Mouse (Mus musculus) cerebellum, adult 2 months (tissue): ENCODE results near the gene Snd1. TPM values are rescaled to one million over a fixed set of nuclear protein-coding genes. Genes with fewer than 3 reads are reported as not detected.

Source experiments
- DNase-seq, 2 experiments: peaks; one replicate each; pipeline ENCODE4 v3.0.0; 2021
- H3K27ac ChIP-seq: fragments of 200-500 bp; 2 replicates; pipeline ENCODE4 v1.5.1; 2012; ENCODE audit warnings: low read length, control low read depth, inconsistent platforms; ENCODE audit not compliant: insufficient read depth
- H3K27me3 ChIP-seq: fragments of 200-500 bp; 2 replicates; pipeline ENCODE4 v1.6.1; 2012; ENCODE audit warnings: inconsistent platforms, mild to moderate bottlenecking, low read length, moderate library complexity; ENCODE audit not compliant: control insufficient read depth, insufficient read depth
- H3K4me1 ChIP-seq: fragments of 200-500 bp; 2 replicates; pipeline ENCODE4 v1.6.1; 2011; ENCODE audit warnings: low read length; ENCODE audit not compliant: control insufficient read depth, insufficient read depth
- H3K4me3 ChIP-seq: fragments of 200-500 bp; replicated peaks from 2 replicates; pipeline ENCODE3; 2011; ENCODE audit warnings: mild to moderate bottlenecking, low read depth, low read length, control low read depth; ENCODE audit not compliant: insufficient read depth
- CTCF ChIP-seq: fragments of 200-500 bp; IDR thresholded peaks from 2 replicates; pipeline ENCODE4 v1.5.1; 2011; ENCODE audit warnings: low read depth, mild to moderate bottlenecking, control low read depth, low read length, moderate library complexity, borderline replicate concordance; ENCODE audit not compliant: insufficient read depth
- POLR2A ChIP-seq: fragments of 200-500 bp; IDR thresholded peaks from 2 replicates; pipeline ENCODE4 v1.6.1; 2011; ENCODE audit warnings: low read length, control low read depth, borderline replicate concordance; ENCODE audit not compliant: insufficient read depth
- WGBS: fragments of 180-500 bp; shearing (Covaris S2); methylation state at CpG from one replicate; pipeline ENCODE4 v1.1.7; 2018; 5-methylcytosine and 5-hydroxymethylcytosine counted together
- polyA plus RNA-seq: library from polyadenylated mRNA; depleted of rRNA; stranded (reverse); fragments of >200 nt; gene quantifications from 2 replicates; pipeline ENCODE4 v1.2.3, GENCODE M21; 2012

The Snd1 gene
- polyA plus RNA-seq, 1 experiment: 57.0 TPM

DNA sequence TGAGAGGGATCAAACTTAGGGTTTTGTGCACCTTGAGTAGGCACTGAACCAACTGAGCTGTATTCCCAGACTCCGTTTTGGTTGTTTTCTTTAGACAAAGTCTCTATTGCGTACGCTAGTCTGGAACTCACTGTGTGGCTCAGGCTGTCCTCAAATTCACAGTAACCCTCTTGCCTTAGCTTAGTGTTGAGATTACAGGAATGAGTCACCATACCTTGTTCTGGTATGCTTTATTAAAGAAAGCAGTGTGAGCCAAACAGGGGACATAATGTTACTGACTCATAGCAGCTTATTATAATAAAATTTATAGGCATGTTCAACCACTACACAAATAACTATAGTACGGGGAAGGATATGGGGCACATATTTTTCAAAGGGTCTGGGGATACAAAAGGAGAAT lies 728 bp upstream of the Snd1 start:
- H3K4me1 ChIP-seq: no peaks in the 10 kb centered on the region
- no peaks in the 10 kb centered on the region for H3K27me3 ChIP-seq
- no peak for DNase-seq
- TF ChIP-seq POLR2A (no peak), CTCF (no peak)
- H3K27ac ChIP-seq: no peak overlapping the region
- no peak overlapping the region for H3K4me3 ChIP-seq
- WGBS: 94% methylated on average over 4 of the region's 4 CpGs

DNA sequence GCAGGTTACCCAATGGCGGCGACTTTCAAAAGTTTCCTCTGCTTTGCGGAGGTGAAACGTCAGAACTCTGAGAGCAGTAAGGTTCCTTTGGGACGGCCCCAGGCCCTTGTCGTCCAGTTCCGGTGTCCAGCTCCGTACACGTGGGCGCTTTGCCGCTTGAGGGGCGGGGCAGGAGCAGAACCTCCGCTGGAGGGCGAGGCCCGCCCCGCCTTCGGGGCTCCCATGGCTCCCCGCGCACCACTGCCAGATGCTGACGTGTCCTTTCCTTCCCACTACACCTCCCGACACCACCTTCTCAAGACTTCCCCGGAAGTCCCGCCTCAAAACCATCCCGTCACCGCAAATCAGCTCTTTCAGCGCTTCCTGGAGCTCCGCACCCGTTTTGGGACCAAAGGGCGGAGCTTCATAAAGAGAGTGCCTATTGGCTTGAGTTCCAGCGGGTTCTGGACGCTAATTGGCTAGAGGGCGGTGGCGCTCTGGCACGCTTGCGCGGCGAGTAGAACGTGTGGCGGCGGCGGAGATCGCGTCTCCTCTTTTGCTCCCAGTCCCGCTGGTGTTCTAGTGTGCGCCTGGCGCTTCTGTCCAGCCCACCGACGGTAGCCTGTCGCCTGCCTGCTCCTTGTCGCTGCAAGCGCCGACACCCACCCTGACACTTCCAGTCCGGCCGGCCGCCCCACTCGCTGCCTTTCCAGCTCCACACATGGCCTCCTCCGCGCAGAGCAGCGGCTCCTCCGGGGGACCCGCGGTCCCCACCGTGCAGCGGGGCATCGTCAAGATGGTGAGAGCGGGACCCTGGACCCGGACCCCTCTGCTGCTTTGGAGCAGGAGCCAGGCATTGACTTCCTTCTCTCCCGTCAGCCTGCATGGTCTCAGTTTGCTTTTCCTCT lies 5.2 kb downstream of the Snd1 start:
- H3K4me1 ChIP-seq: 0 out of 2 replicates have a peak, but pooled peaks cover 2% of the 10 kb centered on the region
- no peaks in the 10 kb centered on the region for H3K27me3 ChIP-seq
- no peak overlapping the region for H3K27ac ChIP-seq
- WGBS: under 1% methylated on average over 68 of the region's 68 CpGs
- DNase-seq: peak; percentile 98 to 100
- peak overlapping the region; percentile 69 for H3K4me3 ChIP-seq
- TF ChIP-seq POLR2A (peak; percentile 87), CTCF (no peak)

DNA sequence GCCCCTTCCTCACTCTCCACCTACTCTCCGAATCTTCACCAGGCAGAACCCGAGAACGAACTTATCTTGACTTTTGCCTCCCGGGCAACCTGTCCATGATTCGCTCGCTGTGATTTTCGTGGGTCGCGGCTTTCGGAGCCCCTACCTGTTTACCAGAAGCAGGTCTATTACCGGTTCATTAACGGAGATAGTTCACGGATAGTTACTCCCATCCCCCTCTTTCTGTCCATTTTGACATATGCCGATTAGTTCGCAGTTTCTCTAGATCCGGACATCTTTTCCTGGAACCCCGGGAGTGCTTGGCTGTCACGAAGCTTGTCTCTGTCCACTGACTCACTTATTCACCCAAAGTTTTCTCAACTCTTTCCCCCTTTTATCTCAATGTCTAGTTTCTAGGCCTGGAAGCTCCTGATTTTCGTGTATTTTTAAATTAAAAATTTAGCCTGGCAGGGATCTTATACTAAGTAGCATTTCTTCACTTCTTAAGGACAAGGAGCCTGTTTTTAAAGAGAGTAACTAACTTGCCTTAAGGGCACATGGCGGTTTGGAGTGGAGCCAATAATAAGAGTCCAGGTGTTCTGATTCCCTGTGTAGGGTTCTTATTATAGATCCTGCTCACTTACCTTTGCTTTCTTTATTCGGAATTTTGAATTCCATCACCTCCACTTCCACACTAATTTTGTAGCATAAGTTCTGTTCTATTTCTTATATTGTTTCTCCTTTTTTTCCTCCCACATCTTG lies 6.0 kb downstream of the Snd1 start:
- TF ChIP-seq POLR2A (no peak), CTCF (no peak)
- peak in 1 of 2 experiments; percentile 15 for DNase-seq
- H3K4me1 ChIP-seq: 0 out of 2 replicates have a peak, but pooled peaks cover 2% of the 10 kb centered on the region
- 6% methylated on average over 21 of the region's 21 CpGs for WGBS
- no peak overlapping the region for H3K27ac ChIP-seq
- no peaks in the 10 kb centered on the region for H3K27me3 ChIP-seq
- peak overlapping the region; percentile 68 for H3K4me3 ChIP-seq

DNA sequence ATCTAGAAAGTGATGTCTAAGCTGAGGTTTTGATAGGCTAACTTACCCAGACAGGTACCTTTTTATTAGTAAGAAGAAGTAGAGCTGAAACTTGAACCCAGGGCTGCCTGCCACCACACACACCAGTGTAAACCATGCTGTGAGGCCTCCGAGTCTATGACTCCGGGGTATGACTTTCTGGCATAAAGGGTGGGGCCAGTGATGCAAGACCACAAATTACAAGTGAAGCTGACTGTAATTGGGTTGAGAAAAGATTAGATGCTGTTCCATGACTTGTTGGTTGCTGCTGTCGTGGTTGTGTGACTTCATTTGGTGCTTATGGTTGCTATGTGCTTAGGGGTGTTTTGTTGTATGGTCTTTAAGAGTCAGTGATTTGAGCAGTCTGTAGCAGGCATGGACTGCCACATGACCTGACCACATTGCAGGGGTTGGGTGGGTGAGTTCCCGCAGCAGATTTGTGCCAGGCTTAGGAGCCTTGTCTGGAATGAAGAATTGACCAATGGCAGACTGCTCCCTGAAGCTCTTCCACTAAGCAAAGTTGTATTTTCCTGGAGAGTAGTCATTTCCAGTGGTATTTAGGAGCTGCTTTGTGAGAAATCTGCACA lies 7.9 kb downstream of the Snd1 start:
- H3K4me1 ChIP-seq: 0 out of 2 replicates have a peak, but pooled peaks cover 2% of the 10 kb centered on the region
- no peaks in the 10 kb centered on the region for H3K27me3 ChIP-seq
- no peak overlapping the region for H3K4me3 ChIP-seq
- 79% methylated on average over 4 of the region's 4 CpGs for WGBS
- H3K27ac ChIP-seq: no peak overlapping the region
- TF ChIP-seq CTCF (no peak), POLR2A (no peak)
- no peak for DNase-seq

DNA sequence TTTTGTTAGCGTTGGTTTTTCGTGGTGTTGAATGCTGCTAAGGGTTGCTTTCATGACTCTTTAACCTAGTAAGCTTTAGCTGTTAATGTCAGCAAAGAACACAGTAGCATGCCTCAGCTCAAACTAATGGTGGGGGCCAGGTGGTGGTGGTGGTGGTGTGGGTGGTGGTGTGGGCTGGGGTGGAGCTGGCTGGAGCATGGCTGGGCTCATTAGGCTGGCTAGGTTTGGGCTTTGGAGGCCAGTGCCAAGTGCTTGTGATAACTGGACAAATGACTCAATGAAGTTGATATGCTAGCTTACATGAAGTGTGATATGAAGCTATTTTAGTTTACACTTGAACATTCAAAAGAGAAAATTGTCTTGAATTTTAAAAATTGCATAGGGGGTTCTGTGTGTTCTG lies 11.1 kb downstream of the Snd1 start:
- no peak overlapping the region for H3K4me3 ChIP-seq
- 96% methylated on average over 2 of the region's 2 CpGs for WGBS
- no peaks in the 10 kb centered on the region for H3K27me3 ChIP-seq
- peaks cover 2% of the 10 kb centered on the region; the same call in 1 of the 2 replicates for H3K4me1 ChIP-seq
- no peak overlapping the region for H3K27ac ChIP-seq
- no peak for DNase-seq
- no peak for TF ChIP-seq POLR2A
- TF ChIP-seq CTCF: no peak

DNA sequence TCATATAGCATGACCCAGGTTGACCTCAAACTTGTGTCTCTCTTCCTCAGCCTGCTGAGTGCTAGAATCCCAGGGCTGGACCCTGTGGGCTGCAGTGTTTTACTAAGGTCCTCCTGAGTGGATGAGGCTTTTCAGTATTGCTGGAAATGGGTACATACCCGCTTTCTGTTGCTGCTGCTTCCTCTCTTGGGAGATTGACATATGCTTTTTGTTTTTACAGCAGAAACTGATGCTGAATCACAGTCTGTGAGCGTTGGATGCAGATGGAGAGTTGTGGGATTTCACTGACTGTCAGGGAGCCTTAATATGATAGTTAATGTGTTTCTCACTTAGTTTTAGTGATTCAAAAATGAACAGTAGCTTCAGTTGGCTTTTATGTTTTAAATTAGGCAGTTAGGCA lies 11.5 kb downstream of the Snd1 start:
- WGBS: 81% methylated on average over 2 of the region's 2 CpGs
- no peak for DNase-seq
- H3K4me3 ChIP-seq: no peak overlapping the region
- H3K4me1 ChIP-seq: peaks cover 2% of the 10 kb centered on the region; the same call in 1 of the 2 replicates
- H3K27ac ChIP-seq: no peak overlapping the region
- H3K27me3 ChIP-seq: no peaks in the 10 kb centered on the region
- TF ChIP-seq POLR2A (no peak), CTCF (no peak)

DNA sequence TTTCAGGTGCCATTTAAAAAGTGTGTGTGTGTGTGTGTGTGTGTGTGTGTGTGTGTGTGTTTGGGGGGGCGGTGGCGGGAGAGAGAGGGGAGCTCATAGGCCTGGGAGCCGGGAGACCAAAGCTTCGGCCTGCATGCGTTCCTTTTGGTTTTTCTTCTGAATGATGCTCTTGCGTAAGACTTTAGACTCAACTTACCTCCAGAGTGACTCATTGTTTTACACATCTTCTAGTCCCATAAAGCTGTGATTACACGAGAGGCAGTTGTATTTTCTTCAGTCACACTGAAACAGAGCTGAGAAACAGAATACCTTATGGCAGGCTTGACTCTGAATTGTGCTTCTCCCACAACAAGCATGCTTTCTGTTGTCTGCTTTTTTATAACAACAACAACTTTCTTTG lies 12.0 kb downstream of the Snd1 start:
- WGBS: 96% methylated on average over 7 of the region's 7 CpGs
- TF ChIP-seq CTCF: no peak
- no peak for TF ChIP-seq POLR2A

More for the DNA sequence above, 12.0 kb downstream of the Snd1 start:
- Histone ChIP-seq H3K27ac (no peak overlapping the region), H3K27me3 (no peaks in the 10 kb centered on the region), H3K4me3 (no peak overlapping the region), H3K4me1 (peaks cover 2% of the 10 kb centered on the region; the same call in 1 of the 2 replicates)
- DNase-seq: no peak
